Mouse (Mus musculus) ES-Bruce4 (cell line): ENCODE results near the gene Gdf3.

Experiments
- CTCF ChIP-seq: IDR thresholded peaks from one replicate; pipeline ENCODE4 v1.8.1; 2011; ENCODE audit warnings: low read depth, low read length
- POLR2A ChIP-seq: IDR thresholded peaks from one replicate; pipeline ENCODE4 v1.8.1; 2011; ENCODE audit warnings: low read length; ENCODE audit not compliant: insufficient read depth

- TF ChIP-seq POLR2A (no peak), CTCF (no peak)
Measured at GRCm38 (mm10) chr6:122621066-122621465, 11.2 kb upstream of the Gdf3 start.
